In the genomic region with DNA sequence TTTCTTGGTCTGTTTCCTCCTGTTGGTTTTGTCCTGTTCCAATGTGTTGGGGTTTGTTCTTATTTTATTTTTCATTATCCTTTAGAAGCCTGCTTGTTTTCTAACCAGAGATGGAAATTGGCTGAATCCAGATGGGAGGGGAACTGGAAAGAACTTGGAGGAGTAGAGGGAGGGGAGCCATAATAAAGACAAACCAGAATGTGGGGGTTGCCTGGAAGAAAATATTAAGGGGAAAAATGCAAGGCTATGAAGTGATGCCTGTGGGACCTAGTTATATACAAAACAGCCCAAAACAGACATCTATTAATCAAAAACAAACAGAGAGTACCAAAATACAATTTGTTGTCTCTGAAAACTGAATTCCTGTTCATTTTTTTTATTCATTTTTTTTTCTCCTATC, we compare ENCODE assay signal across 21 mouse cellular contexts.
"Had no signal": no experiment of that assay in that cellular context is flagged by ENCODE, and none has a peak within 500 bp of the region (broad histone marks: within the 10 kb centered on the region; RNA-seq: fewer than 3 reads in every experiment).

No protein-coding gene starts in this region.

- H3K4me3 ChIP-seq: lung, embryonic 15.5 days; megakaryocyte, embryonic 14.5 days; midbrain, embryonic 13.5 days; midbrain, embryonic 15.5 days; neural tube, embryonic 13.5 days; neural tube, embryonic 15.5 days had no signal

- H3K9ac ChIP-seq: liver, postnatal 0 days; lung, embryonic 15.5 days; midbrain, embryonic 13.5 days; midbrain, embryonic 15.5 days; neural tube, embryonic 13.5 days; neural tube, embryonic 15.5 days had no signal

- ATAC-seq: liver, postnatal 0 days; lung, postnatal 0 days; midbrain, embryonic 13.5 days; midbrain, embryonic 15.5 days had no signal

- H3K4me1 ChIP-seq: megakaryocyte, embryonic 14.5 days had no signal

- H3K36me3 ChIP-seq: lung, embryonic 15.5 days; midbrain, embryonic 13.5 days; midbrain, embryonic 15.5 days; neural tube, embryonic 13.5 days; neural tube, embryonic 15.5 days had no signal

- H3K27me3 ChIP-seq: lung, embryonic 15.5 days; midbrain, embryonic 13.5 days; midbrain, embryonic 15.5 days; neural tube, embryonic 13.5 days; neural tube, embryonic 15.5 days had no signal

- DNase-seq: liver, postnatal 0 days; lung, adult 2 months; lung, postnatal 14 days; lung, postnatal 36 days; retina, postnatal 1 day; right cerebral cortex, adult 18-20 months; right cerebral cortex, postnatal 25 days; right cerebral cortex, postnatal 4 days; spleen, adult 18-20 months; thymus, adult 18-20 months; thymus, postnatal 14 days; thymus, postnatal 36 days had no signal

- H3K4me2 ChIP-seq: lung, embryonic 15.5 days; midbrain, embryonic 11.5 days; midbrain, embryonic 13.5 days; midbrain, embryonic 15.5 days; neural tube, embryonic 13.5 days; neural tube, embryonic 15.5 days had no signal

- H3K9me3 ChIP-seq: lung, embryonic 15.5 days; midbrain, embryonic 13.5 days; midbrain, embryonic 15.5 days; neural tube, embryonic 13.5 days; neural tube, embryonic 15.5 days had no signal

- H3K27ac ChIP-seq: lung, embryonic 15.5 days; macrophage; midbrain, embryonic 13.5 days; midbrain, embryonic 15.5 days had no signal
